Mouse (Mus musculus) thymus, adult 2 months (tissue): ENCODE measurements around the gene Poldip3. TPM values are rescaled to one million over a fixed set of nuclear protein-coding genes. Genes with fewer than 3 reads are reported as not detected.

ENCODE experiments used
- DNase-seq: peaks from one replicate; pipeline ENCODE4 v3.0.0; 2021
- H3K27ac ChIP-seq: fragments of 200-500 bp; 2 replicates; pipeline ENCODE4 v1.5.1; 2012; ENCODE audit warnings: low read length, control low read depth; ENCODE audit not compliant: control insufficient read depth, insufficient read depth
- H3K27me3 ChIP-seq: fragments of 200-500 bp; 2 replicates; pipeline ENCODE4 v1.6.1; 2012; ENCODE audit warnings: mild to moderate bottlenecking, low read length, moderate library complexity, mixed read lengths; ENCODE audit not compliant: control insufficient read depth, insufficient read depth
- H3K36me3 ChIP-seq: fragments of 200-500 bp; 2 replicates; pipeline ENCODE4 v1.6.1; 2012; ENCODE audit warnings: mild to moderate bottlenecking, low read length, moderate library complexity; ENCODE audit not compliant: control insufficient read depth, insufficient read depth
- H3K4me1 ChIP-seq: fragments of 200-500 bp; replicated peaks from 2 replicates; pipeline ENCODE4 v1.6.1; 2012; ENCODE audit warnings: low read length; ENCODE audit not compliant: control insufficient read depth, insufficient read depth
- H3K4me3 ChIP-seq: fragments of 200-500 bp; 2 replicates; pipeline ENCODE4 v1.5.1; 2012; ENCODE audit warnings: mild to moderate bottlenecking, low read length, control low read depth, moderate library complexity; ENCODE audit not compliant: control insufficient read depth, insufficient read depth
- CTCF ChIP-seq: fragments of 200-500 bp; IDR thresholded peaks from 2 replicates; pipeline ENCODE4 v1.5.1; 2012; ENCODE audit warnings: mild to moderate bottlenecking, control low read depth, low read length, moderate library complexity, borderline replicate concordance; ENCODE audit not compliant: control insufficient read depth, poor library complexity, insufficient read depth; ENCODE audit errors: extremely low read depth
- POLR2A ChIP-seq: fragments of 200-500 bp; IDR thresholded peaks from 2 replicates; pipeline ENCODE4 v1.6.1; 2012; ENCODE audit warnings: mild to moderate bottlenecking, low read length, control low read depth, moderate library complexity; ENCODE audit not compliant: control insufficient read depth, poor library complexity, insufficient read depth; ENCODE audit errors: extremely low read depth
- WGBS: fragments of 180-500 bp; shearing (Covaris S2); methylation state at CpG from one replicate; pipeline ENCODE4 v1.1.7; 2018; 5-methylcytosine and 5-hydroxymethylcytosine counted together
- polyA plus RNA-seq: library from polyadenylated mRNA; depleted of rRNA; stranded (reverse); fragments of >200 nt; gene quantifications from 2 replicates; pipeline ENCODE4 v1.2.3, GENCODE M21; 2012

The Poldip3 gene
- polyA plus RNA-seq, 1 experiment = 108 TPM

GRCm38 (mm10) chr15:83168875-83169771 is 19.9 kb upstream of the Poldip3 start:
- Histone ChIP-seq H3K27ac (no peak overlapping the region), H3K4me3 (no peak overlapping the region), H3K27me3 (no peaks in the 10 kb centered on the region), H3K36me3 (no peaks in the 10 kb centered on the region), H3K4me1 (peaks cover 12% of the 10 kb centered on the region)
- 79% methylated on average over 7 of the region's 7 CpGs for WGBS
- no peak for TF ChIP-seq CTCF
- TF ChIP-seq POLR2A = no peak
- no peak for DNase-seq

DNA sequence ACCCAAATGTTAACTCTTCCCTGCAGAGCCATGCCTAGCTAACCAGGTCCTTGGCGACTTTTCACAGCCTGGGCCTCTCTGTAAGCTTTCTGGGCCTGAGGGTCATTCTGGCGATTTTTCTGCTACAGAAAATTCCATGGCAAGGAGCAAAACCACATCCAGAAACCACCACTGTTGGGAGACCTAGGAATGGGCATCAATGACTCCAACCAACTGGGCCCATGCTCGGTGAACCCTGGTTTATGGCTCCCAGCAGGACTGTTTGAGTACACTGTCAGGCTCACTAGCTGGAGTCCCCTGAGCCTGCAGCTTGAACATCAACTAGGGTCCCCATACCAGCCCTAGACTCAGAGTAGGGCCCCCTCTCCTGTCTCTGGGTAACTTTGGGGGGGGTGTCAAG is 19.1 kb upstream of the Poldip3 start:
- Histone ChIP-seq H3K27ac (no peak overlapping the region), H3K4me1 (peaks cover 12% of the 10 kb centered on the region), H3K36me3 (no peaks in the 10 kb centered on the region), H3K27me3 (no peaks in the 10 kb centered on the region), H3K4me3 (no peak overlapping the region)
- no peak for TF ChIP-seq POLR2A
- TF ChIP-seq CTCF = no peak
- no peak for DNase-seq
- WGBS = 97% methylated on average over 3 of the region's 3 CpGs

DNA sequence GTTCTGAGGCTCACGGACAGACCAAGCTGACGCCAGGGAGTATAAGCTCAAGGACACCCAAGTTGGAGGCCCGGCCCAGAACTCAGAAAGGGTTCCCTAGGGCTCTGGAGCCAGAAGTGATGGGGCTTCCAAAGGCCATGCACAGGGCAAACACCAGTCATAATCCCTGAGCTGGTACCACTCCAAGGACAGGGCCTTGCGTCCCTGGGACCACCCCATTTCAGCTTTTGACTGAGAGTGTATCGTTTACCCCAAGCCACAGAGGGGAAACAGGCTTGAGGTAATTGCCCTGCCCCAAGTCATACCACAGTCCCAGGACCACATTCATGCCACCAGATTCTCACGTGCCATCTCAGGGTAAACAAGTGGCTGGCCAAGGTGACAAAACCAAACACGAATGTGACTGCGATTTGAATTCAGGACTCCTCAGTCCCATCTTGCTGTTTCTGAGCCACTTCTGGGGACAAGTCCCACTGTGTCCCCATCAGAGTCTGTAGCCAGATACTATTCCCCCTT is 18.4 kb upstream of the Poldip3 start:
- DNase-seq = no peak
- TF ChIP-seq CTCF (no peak), POLR2A (no peak)
- Histone ChIP-seq H3K4me3 (no peak overlapping the region), H3K27me3 (no peaks in the 10 kb centered on the region), H3K27ac (no peak overlapping the region), H3K4me1 (peaks cover 6% of the 10 kb centered on the region), H3K36me3 (no peaks in the 10 kb centered on the region)
- WGBS = 76% methylated on average over 8 of the region's 8 CpGs

DNA sequence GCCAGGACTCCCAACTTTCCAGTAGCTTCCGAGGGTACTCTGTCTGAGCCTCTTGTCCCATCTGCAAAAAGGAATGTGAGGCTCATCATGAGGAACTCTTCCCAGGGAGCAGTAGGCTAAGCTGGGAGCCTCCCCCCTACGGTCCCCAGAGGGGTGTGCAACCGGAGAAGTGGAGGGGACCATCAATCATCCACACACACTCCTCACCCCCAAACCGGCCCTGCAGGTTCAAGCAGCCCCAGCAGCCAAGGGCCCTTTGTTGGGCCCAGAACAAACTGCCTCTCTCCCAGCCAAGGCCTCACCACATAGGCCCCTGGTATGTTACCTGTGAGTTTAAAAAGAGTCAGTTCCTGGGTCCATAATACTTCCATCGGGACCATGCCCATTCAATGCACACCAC is 17.9 kb upstream of the Poldip3 start:
- WGBS = 88% methylated on average over 5 of the region's 5 CpGs
- TF ChIP-seq CTCF = no peak
- no peak for TF ChIP-seq POLR2A
- Histone ChIP-seq H3K27ac (no peak overlapping the region), H3K36me3 (no peaks in the 10 kb centered on the region), H3K4me3 (no peak overlapping the region), H3K27me3 (no peaks in the 10 kb centered on the region), H3K4me1 (peaks cover 5% of the 10 kb centered on the region)
- no peak for DNase-seq

GRCm38 (mm10) chr15:83166642-83167041 is 17.5 kb upstream of the Poldip3 start:
- no peak for TF ChIP-seq POLR2A
- no peak for TF ChIP-seq CTCF
- 96% methylated on average over 3 of the region's 3 CpGs for WGBS
- no peaks in the 10 kb centered on the region; the same call in 1 of the 2 replicates for H3K36me3 ChIP-seq
- no peak overlapping the region for H3K4me3 ChIP-seq
- H3K4me1 ChIP-seq = peaks cover 5% of the 10 kb centered on the region
- no peak overlapping the region for H3K27ac ChIP-seq
- no peak for DNase-seq
- H3K27me3 ChIP-seq = no peaks in the 10 kb centered on the region

DNA sequence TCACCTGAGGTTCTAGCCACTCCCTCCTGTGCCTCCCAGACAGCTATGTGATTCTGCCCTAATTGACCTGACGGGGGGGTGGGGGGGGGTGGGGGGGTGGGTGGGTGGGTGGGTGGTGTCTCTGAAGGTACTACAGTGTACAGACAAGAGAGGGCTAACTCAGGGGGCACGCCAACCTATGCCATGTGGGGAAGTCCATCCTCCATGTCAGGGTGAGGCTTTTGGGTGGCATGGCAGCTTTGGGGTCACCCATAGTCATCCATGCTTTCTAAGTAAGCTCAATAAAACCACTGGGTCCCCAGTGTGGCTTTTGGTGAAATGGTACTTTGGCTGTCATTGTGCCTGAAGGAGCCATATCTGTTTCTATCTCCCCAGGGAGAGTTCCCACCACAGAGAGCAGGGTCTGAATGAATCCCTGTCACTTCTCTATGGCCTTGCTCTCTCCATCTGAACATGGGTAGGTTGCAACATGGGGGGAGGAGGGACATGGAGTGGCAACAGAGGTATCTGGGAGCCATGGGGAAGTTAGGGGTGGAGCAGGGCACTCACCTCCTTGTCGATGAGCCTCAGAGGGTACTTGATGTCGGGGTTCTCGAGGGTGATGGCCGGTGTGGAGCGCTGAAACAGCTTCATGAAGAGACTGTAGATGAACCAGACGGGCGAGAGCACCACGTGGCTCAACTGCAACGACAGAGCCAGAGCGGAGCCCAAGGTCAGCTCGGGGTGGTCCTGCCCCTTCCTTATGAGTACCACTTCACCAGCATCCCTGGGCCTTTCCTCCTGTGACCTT is 16.5 kb upstream of the Poldip3 start:
- WGBS = 94% methylated on average over 13 of the region's 13 CpGs
- no peak overlapping the region for H3K27ac ChIP-seq
- DNase-seq = no peak

More for the DNA sequence above, 16.5 kb upstream of the Poldip3 start:
- TF ChIP-seq POLR2A = no peak
- TF ChIP-seq CTCF = no peak
- Histone ChIP-seq H3K4me1 (no peaks in the 10 kb centered on the region), H3K36me3 (no peaks in the 10 kb centered on the region; the same call in 1 of the 2 replicates), H3K4me3 (no peak overlapping the region), H3K27me3 (no peaks in the 10 kb centered on the region)
